Mouse (Mus musculus) liver, postnatal 0 days (tissue): ENCODE results near the gene Zfp207. TPM values are rescaled to one million over a fixed set of nuclear protein-coding genes. Genes with fewer than 3 reads are reported as not detected.
"Not testable (repeated sequence)": the region's sequence is repeated elsewhere in the genome, so short reads cannot be mapped to it uniquely, and the experiment has no call there.

Source experiments
- ATAC-seq: fragments of 200-750 bp; cut with Nextera tagmentation; 2 replicates; pipeline ENCODE4 v1.8.0; 2017; ENCODE audit warnings: mild to moderate bottlenecking, moderate library complexity
- DNase-seq: peaks from one replicate; pipeline ENCODE4 v3.0.0-alpha.2; 2016
- H3K27ac ChIP-seq: fragments of 300-500 bp; sonication (generic); 2 replicates; pipeline ENCODE4 v1.5.1; 2014; ENCODE audit warnings: antibody characterized with exemption, moderate library complexity, mild to moderate bottlenecking, low read depth
- H3K27me3 ChIP-seq: fragments of 300-500 bp; sonication (generic); 2 replicates; pipeline ENCODE4 v1.6.1; 2014; ENCODE audit warnings: low read length, control low read depth, mixed read lengths; ENCODE audit not compliant: insufficient read depth
- H3K36me3 ChIP-seq: fragments of 300-500 bp; sonication (generic); replicated peaks from 2 replicates; pipeline ENCODE4 v1.6.1; 2014; ENCODE audit warnings: mild to moderate bottlenecking, control low read depth, low read length, moderate library complexity, mixed read lengths; ENCODE audit not compliant: insufficient read depth
- H3K4me1 ChIP-seq: fragments of 300-500 bp; sonication (generic); 2 replicates; pipeline ENCODE4 v1.6.1; 2014; ENCODE audit warnings: antibody characterized with exemption, mild to moderate bottlenecking, control low read depth; ENCODE audit not compliant: insufficient read depth
- H3K4me2 ChIP-seq: fragments of 300-500 bp; sonication (generic); 2 replicates; pipeline ENCODE4 v1.6.1; 2014; ENCODE audit warnings: low read depth, mild to moderate bottlenecking, low read length, moderate library complexity, mixed read lengths
- H3K4me3 ChIP-seq: fragments of 300-500 bp; sonication (generic); 2 replicates; pipeline ENCODE4 v1.5.1; 2014; ENCODE audit warnings: low read depth, low read length
- H3K9ac ChIP-seq: fragments of 300-500 bp; sonication (generic); replicated peaks from 2 replicates; pipeline ENCODE4 v1.6.1; 2014; ENCODE audit warnings: mild to moderate bottlenecking, moderate library complexity
- H3K9me3 ChIP-seq: fragments of 300-500 bp; sonication (generic); 2 replicates; pipeline ENCODE4 v1.6.1; 2016; ENCODE audit warnings: mild to moderate bottlenecking, control low read depth, low read length, mixed read lengths
- CTCF ChIP-seq: sonication (generic); IDR thresholded peaks from 2 replicates; pipeline ENCODE4 v1.5.1; 2016; ENCODE audit warnings: antibody characterized with exemption, low read depth
- EP300 ChIP-seq: IDR thresholded peaks from 2 replicates; pipeline ENCODE4 v1.6.1; 2016; ENCODE audit warnings: antibody characterized with exemption, low read depth, mild to moderate bottlenecking
- WGBS: fragments of 180-500 bp; shearing (Covaris S2); extraction: QIAGEN DNeasy Blood & Tissue Kit; methylation state at CpG from one replicate; pipeline ENCODE4 v1.1.7; 2014; ENCODE audit not compliant: insufficient replicate concordance; 5-methylcytosine and 5-hydroxymethylcytosine counted together
- polyA plus RNA-seq: library from polyadenylated mRNA; unstranded; fragments of >200 nt; fragmentation: Nextera tagmentation; extraction: Ambion mirVana; gene quantifications from 2 replicates; pipeline ENCODE4 v1.2.1, GENCODE M21; 2015

Zfp207 gene
- polyA plus RNA-seq, 1 experiment from 2014 or later, result 71.6 TPM

GRCm38 (mm10) chr11:80368949-80369348 lies 14.1 kb upstream of the Zfp207 start:
- 90% methylated on average over 1 of the region's 1 CpGs for WGBS
- H3K4me3 ChIP-seq, result no peak overlapping the region
- H3K9ac ChIP-seq, result no peak overlapping the region
- ATAC-seq (no peak), DNase-seq (no peak)
- H3K27ac ChIP-seq, result no peak overlapping the region
- no peaks in the 10 kb centered on the region for H3K9me3 ChIP-seq
- H3K4me1 ChIP-seq, result no peaks in the 10 kb centered on the region
- H3K36me3 ChIP-seq, result peaks cover 46% of the 10 kb centered on the region
- TF ChIP-seq CTCF (no peak), EP300 (no peak)
- H3K27me3 ChIP-seq, result no peaks in the 10 kb centered on the region
- no peak overlapping the region for H3K4me2 ChIP-seq

DNA sequence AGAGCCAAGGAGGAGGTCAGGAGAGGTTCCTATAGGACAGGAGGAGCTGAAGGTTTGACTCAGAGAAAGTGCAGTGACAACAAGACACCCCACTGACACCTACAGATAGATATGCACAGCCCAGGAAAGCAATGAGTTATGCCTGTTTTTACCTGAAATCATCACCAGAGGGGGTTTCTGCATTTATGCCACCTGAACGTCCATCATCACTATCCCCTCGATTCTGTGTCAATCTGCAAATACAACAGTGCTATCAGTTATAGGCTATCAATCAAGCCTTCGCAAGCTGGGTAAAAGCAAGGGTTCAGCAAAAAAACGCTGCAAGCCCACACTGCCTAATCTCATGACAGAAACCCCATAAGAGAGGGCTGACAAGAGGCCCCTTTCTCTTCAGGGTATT lies 6.4 kb upstream of the Zfp207 start:
- Histone ChIP-seq H3K27me3 (no peaks in the 10 kb centered on the region), H3K9ac (no peak overlapping the region), H3K4me3 (0 out of 2 replicates have a peak overlapping the region, but pooled peaks have one; percentile 98), H3K4me2 (peak overlapping the region; percentile 99; the same call in 1 of the 2 replicates), H3K4me1 (peaks cover 10% of the 10 kb centered on the region; the same call in 1 of the 2 replicates), H3K36me3 (peaks cover 20% of the 10 kb centered on the region), H3K9me3 (no peaks in the 10 kb centered on the region), H3K27ac (no peak overlapping the region)
- 55% methylated on average over 4 of the region's 4 CpGs for WGBS
- DNase-seq (no peak), ATAC-seq (no peak)
- TF ChIP-seq CTCF (peak; percentile 24; the same call in 1 of the 2 replicates), EP300 (no peak)

- 2% methylated on average over 42 of the region's 43 CpGs for WGBS
- peak; percentile 89 for DNase-seq
Measured at GRCm38 (mm10) chr11:80377712-80378451, 5.2 kb upstream of the Zfp207 start, which contains the start of gene 5730455P16Rik. Gene 5730455P16Rik (minus strand): TSS chr11:80378034.

GRCm38 (mm10) chr11:80378452-80379068 lies 4.5 kb upstream of the Zfp207 start:
- peak overlapping the region; percentile 99 for H3K4me2 ChIP-seq
- not testable (repeated sequence) for ATAC-seq, H3K9me3 ChIP-seq, DNase-seq, H3K27me3 ChIP-seq
- 0 out of 2 replicates have a peak, but pooled peaks have one; percentile 8 for TF ChIP-seq CTCF
- peaks cover 10% of the 10 kb centered on the region for H3K36me3 ChIP-seq
- H3K27ac ChIP-seq, result peak overlapping the region; percentile 78
- peak overlapping the region; percentile 98 for H3K9ac ChIP-seq
- H3K4me3 ChIP-seq, result peak overlapping the region; percentile 98
- 54% methylated on average over 2 of the region's 2 CpGs for WGBS
- peaks cover 16% of the 10 kb centered on the region; the same call in 1 of the 2 replicates for H3K4me1 ChIP-seq

More at GRCm38 (mm10) chr11:80377712-80378451, 5.2 kb upstream of the Zfp207 start, which contains the start of gene 5730455P16Rik:
- no peaks in the 10 kb centered on the region for H3K9me3 ChIP-seq
- H3K27me3 ChIP-seq, result no peaks in the 10 kb centered on the region
- ATAC-seq, result peak; percentile 86
- peak within 1 kb of the TSS; percentile 98 for H3K4me3 ChIP-seq
- H3K9ac ChIP-seq, result peak within 1 kb of the TSS; percentile 98
- peak within 1 kb of the TSS; percentile 78 for H3K27ac ChIP-seq
- H3K4me1 ChIP-seq, result peaks cover 16% of the 10 kb centered on the region; the same call in 1 of the 2 replicates
- peak within 1 kb of the TSS; percentile 99 for H3K4me2 ChIP-seq
- peaks cover 15% of the 10 kb centered on the region for H3K36me3 ChIP-seq
- peak; percentile 20; the same call in 1 of the 2 replicates for TF ChIP-seq EP300
- TF ChIP-seq CTCF, result no peak

DNA sequence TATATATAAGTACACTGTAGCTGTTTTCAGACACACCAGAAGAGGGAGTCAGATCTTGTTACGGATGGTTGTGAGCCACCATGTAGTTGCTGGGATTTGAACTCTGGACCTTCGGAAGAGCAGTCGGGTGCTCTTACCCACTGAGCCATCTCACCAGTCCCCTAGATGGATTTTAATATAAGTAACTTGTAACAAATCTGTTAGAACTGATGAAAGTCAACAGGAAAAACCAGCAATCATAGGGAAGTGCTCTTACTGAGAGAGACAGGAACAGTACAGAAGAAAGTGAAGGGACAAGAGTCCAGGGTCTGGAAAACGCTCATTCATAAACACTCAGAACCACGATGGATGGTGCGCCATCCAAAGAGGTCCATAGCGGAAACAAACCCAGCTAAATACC lies 3.9 kb upstream of the Zfp207 start:
- not testable (repeated sequence) for DNase-seq
- WGBS, result 91% methylated on average over 7 of the region's 7 CpGs

DNA sequence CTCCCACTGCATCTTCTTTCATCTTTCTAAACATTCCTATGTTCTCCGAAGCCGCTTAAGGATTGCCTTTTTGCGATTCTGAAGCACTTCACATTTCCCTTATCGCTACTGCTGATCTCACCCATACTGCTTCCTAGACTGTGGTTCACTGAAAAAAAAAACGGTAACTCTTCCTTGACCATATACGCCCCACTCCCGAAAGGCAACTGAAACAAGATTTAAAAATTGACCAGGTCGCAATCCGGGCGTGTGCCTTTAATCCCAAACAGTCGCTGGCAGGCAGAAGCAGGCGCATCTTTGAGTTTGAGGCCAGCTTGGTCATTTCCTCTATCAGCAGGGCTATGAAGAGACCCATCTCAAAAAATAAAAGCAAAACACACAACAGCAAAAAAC lies 457 bp upstream of the Zfp207 start:
- TF ChIP-seq CTCF (no peak), EP300 (peak; percentile 6; the same call in 1 of the 2 replicates)
- Histone ChIP-seq H3K9me3 (no peaks in the 10 kb centered on the region), H3K4me1 (peaks cover 26% of the 10 kb centered on the region), H3K36me3 (peaks cover 16% of the 10 kb centered on the region), H3K27me3 (no peaks in the 10 kb centered on the region), H3K4me2 (peak overlapping the region; percentile 71), H3K4me3 (peak overlapping the region; percentile 99), H3K27ac (peak overlapping the region; percentile 98), H3K9ac (peak overlapping the region; percentile 100)
- DNase-seq, result peak; percentile 52
- WGBS, result under 1% methylated on average over 12 of the region's 12 CpGs
- ATAC-seq, result peak; percentile 36

More for the DNA sequence above, 3.9 kb upstream of the Zfp207 start:
- not testable (repeated sequence) for ATAC-seq, H3K27ac ChIP-seq, H3K36me3 ChIP-seq, H3K9me3 ChIP-seq, H3K4me3 ChIP-seq, H3K4me2 ChIP-seq, H3K27me3 ChIP-seq, H3K9ac ChIP-seq
- H3K4me1 ChIP-seq, result peaks cover 16% of the 10 kb centered on the region; the same call in 1 of the 2 replicates
